Mouse (Mus musculus) heart, embryonic 14.5 days (tissue): ENCODE results near the gene Tpst2. TPM values are rescaled to one million over a fixed set of nuclear protein-coding genes. Genes with fewer than 3 reads are reported as not detected.

Source experiments
- ATAC-seq: fragments of 200-750 bp; cut with Nextera tagmentation; 2 replicates; pipeline ENCODE4 v1.8.0; 2017; ENCODE audit warnings: low read depth, moderate TSS enrichment; ENCODE audit not compliant: insufficient number of reproducible peaks, insufficient read depth, low FRiP score
- H3K27ac ChIP-seq, 2 experiments: fragments of 200-500 bp in 1 of 2; fragments of 300-500 bp in 1 of 2; sonication (generic) in 1 of 2; replicated peaks in 1 of 2; 2 replicates each; pipeline ENCODE4 v1.5.1; 2012 to 2014; ENCODE audit warnings: low read depth in 2 of 2, low read length in 2 of 2, control low read depth in 1 of 2, mild to moderate bottlenecking in 1 of 2, mixed read lengths in 1 of 2; ENCODE audit not compliant: control insufficient read depth in 1 of 2, insufficient read depth in 1 of 2
- H3K27me3 ChIP-seq: fragments of 300-500 bp; sonication (generic); 2 replicates; pipeline ENCODE4 v1.6.1; 2014; ENCODE audit warnings: mild to moderate bottlenecking, low read length, control low read depth; ENCODE audit not compliant: control insufficient read depth, insufficient read depth
- H3K36me3 ChIP-seq: fragments of 300-500 bp; sonication (generic); 2 replicates; pipeline ENCODE4 v1.6.1; 2014; ENCODE audit warnings: mild to moderate bottlenecking, control low read depth, low read length, mixed read lengths; ENCODE audit not compliant: control insufficient read depth, insufficient read depth
- H3K4me1 ChIP-seq, 2 experiments: fragments of 200-500 bp in 1 of 2; fragments of 300-500 bp in 1 of 2; sonication (generic) in 1 of 2; 2 replicates each; pipeline ENCODE4 v1.6.1; 2012 to 2014; ENCODE audit warnings: low read length in 2 of 2, control low read depth in 1 of 2, mixed read lengths in 1 of 2; ENCODE audit not compliant: control insufficient read depth in 2 of 2, insufficient read depth in 2 of 2
- H3K4me2 ChIP-seq: fragments of 300-500 bp; sonication (generic); 2 replicates; pipeline ENCODE4 v1.6.1; 2014; ENCODE audit warnings: mild to moderate bottlenecking, low read length
- H3K4me3 ChIP-seq, 2 experiments: fragments of 200-500 bp in 1 of 2; fragments of 300-500 bp in 1 of 2; sonication (generic) in 1 of 2; 2 replicates each; pipeline ENCODE4 v1.5.1; 2012 to 2014; ENCODE audit warnings: low read length in 2 of 2, mild to moderate bottlenecking in 2 of 2, control low read depth in 1 of 2, low read depth in 1 of 2, moderate library complexity in 1 of 2; ENCODE audit not compliant: control insufficient read depth in 1 of 2, insufficient read depth in 1 of 2
- H3K9ac ChIP-seq: fragments of 300-500 bp; sonication (generic); 2 replicates; pipeline ENCODE4 v1.6.1; 2014; ENCODE audit warnings: mild to moderate bottlenecking, low read length
- H3K9me3 ChIP-seq: fragments of 300-500 bp; sonication (generic); 2 replicates; pipeline ENCODE4 v1.6.1; 2016; ENCODE audit warnings: low read length, control low read depth; ENCODE audit not compliant: control insufficient read depth
- WGBS: fragments of 180-500 bp; shearing (Covaris S2); extraction: QIAGEN DNeasy Blood & Tissue Kit; methylation state at CpG from one replicate; pipeline ENCODE4 v1.1.7; 2014; 5-methylcytosine and 5-hydroxymethylcytosine counted together
- polyA plus RNA-seq: library from polyadenylated mRNA; unstranded; fragments of >200 nt; fragmentation: Nextera tagmentation; extraction: Ambion mirVana; gene quantifications from 2 replicates; pipeline ENCODE4 v1.2.1, GENCODE M21; 2014

The Tpst2 gene
- polyA plus RNA-seq, 1 experiment from 2014 or later: 45.9 TPM

GRCm38 (mm10) chr5:112337004-112337403, 60.5 kb downstream of the Tpst2 start:
- Histone ChIP-seq H3K9ac (no peak overlapping the region), H3K27ac (no peak overlapping the region), H3K4me3 (no peak overlapping the region), H3K27me3 (no peaks in the 10 kb centered on the region), H3K4me2 (no peak overlapping the region), H3K4me1 (peaks cover 0 to under 1% of the 10 kb centered on the region in 2 experiments; a peak in 1 of 4 replicates), H3K36me3 (peaks cover 76% of the 10 kb centered on the region), H3K9me3 (no peaks in the 10 kb centered on the region)
- no peak for ATAC-seq
- WGBS: 95% methylated on average over 22 of the region's 22 CpGs

- no peak for ATAC-seq
- H3K4me3 ChIP-seq: no peak overlapping the region
- 62% methylated on average over 7 of the region's 7 CpGs for WGBS
- H3K9ac ChIP-seq: no peak overlapping the region
- peaks cover 0 to 6% of the 10 kb centered on the region in 2 experiments; a peak in 3 of 4 replicates for H3K4me1 ChIP-seq
- H3K9me3 ChIP-seq: no peaks in the 10 kb centered on the region
- H3K4me2 ChIP-seq: no peak overlapping the region
- H3K27ac ChIP-seq: no peak overlapping the region
- no peaks in the 10 kb centered on the region for H3K27me3 ChIP-seq
- peaks cover 55% of the 10 kb centered on the region for H3K36me3 ChIP-seq
Observed at GRCm38 (mm10) chr5:112339215-112339614, 62.7 kb downstream of the Tpst2 start.

GRCm38 (mm10) chr5:112342463-112343204, 66.1 kb downstream of the Tpst2 start, which contains the start of the genes Srrd and Hps4:
Srrd (minus strand) TSS chr5:112343040.
Hps4 (plus strand) TSS chr5:112343083.
- H3K36me3 ChIP-seq: peaks cover 44% of the 10 kb centered on the region
- peaks cover 0 to 6% of the 10 kb centered on the region in 2 experiments; a peak in 3 of 4 replicates for H3K4me1 ChIP-seq
- peak; percentile 61 for ATAC-seq
- peak within 1 kb of the TSS; percentile 19 to 60; a peak in 3 of 4 replicates for H3K27ac ChIP-seq
- peak within 1 kb of the TSS; percentile 78 for H3K4me2 ChIP-seq
- H3K9me3 ChIP-seq: no peaks in the 10 kb centered on the region
- H3K9ac ChIP-seq: peak within 1 kb of the TSS; percentile 84
- H3K27me3 ChIP-seq: no peaks in the 10 kb centered on the region
- peak within 1 kb of the TSS; percentile 75 to 97 for H3K4me3 ChIP-seq
- 3% methylated on average over 52 of the region's 64 CpGs for WGBS

GRCm38 (mm10) chr5:112343205-112343595, 66.7 kb downstream of the Tpst2 start:
- WGBS: under 1% methylated on average over 24 of the region's 24 CpGs
- Histone ChIP-seq H3K4me3 (peak overlapping the region; percentile 75 to 97), H3K27me3 (no peaks in the 10 kb centered on the region), H3K4me1 (peaks cover 0 to 6% of the 10 kb centered on the region in 2 experiments; a peak in 3 of 4 replicates), H3K4me2 (peak overlapping the region; percentile 78), H3K27ac (peak overlapping the region; percentile 19 to 60; a peak in 3 of 4 replicates), H3K9ac (peak overlapping the region; percentile 84), H3K36me3 (peaks cover 44% of the 10 kb centered on the region), H3K9me3 (no peaks in the 10 kb centered on the region)
- no peak; the same call in 1 of the 2 replicates for ATAC-seq

- Histone ChIP-seq H3K4me1 (peaks cover 0 to 6% of the 10 kb centered on the region in 2 experiments; a peak in 3 of 4 replicates), H3K27me3 (no peaks in the 10 kb centered on the region), H3K9ac (no peak overlapping the region), H3K9me3 (no peaks in the 10 kb centered on the region), H3K4me3 (no peak overlapping the region), H3K27ac (no peak overlapping the region), H3K36me3 (peaks cover 45% of the 10 kb centered on the region), H3K4me2 (no peak overlapping the region; the same call in 1 of the 2 replicates)
- no peak for ATAC-seq
- WGBS: 78% methylated on average over 6 of the region's 6 CpGs
Observed at GRCm38 (mm10) chr5:112344092-112344960, 67.8 kb downstream of the Tpst2 start.

- Histone ChIP-seq H3K36me3 (peaks cover 59% of the 10 kb centered on the region), H3K27me3 (no peaks in the 10 kb centered on the region), H3K4me2 (no peak overlapping the region), H3K27ac (no peak overlapping the region), H3K4me3 (no peak overlapping the region), H3K9ac (no peak overlapping the region), H3K4me1 (peaks cover 0 to 6% of the 10 kb centered on the region in 2 experiments; a peak in 3 of 4 replicates), H3K9me3 (no peaks in the 10 kb centered on the region)
- 83% methylated on average over 16 of the region's 16 CpGs for WGBS
- no peak for ATAC-seq
Observed at GRCm38 (mm10) chr5:112346211-112346965, 69.9 kb downstream of the Tpst2 start.

GRCm38 (mm10) chr5:112349169-112349568, 72.7 kb downstream of the Tpst2 start:
- no peaks in the 10 kb centered on the region for H3K27me3 ChIP-seq
- H3K27ac ChIP-seq: no peak overlapping the region
- H3K4me1 ChIP-seq: no peaks in the 10 kb centered on the region
- WGBS: 86% methylated on average over 8 of the region's 8 CpGs
- H3K9me3 ChIP-seq: no peaks in the 10 kb centered on the region
- ATAC-seq: no peak
- no peak overlapping the region for H3K4me2 ChIP-seq
- H3K36me3 ChIP-seq: peaks cover 76% of the 10 kb centered on the region
- H3K4me3 ChIP-seq: no peak overlapping the region
- no peak overlapping the region for H3K9ac ChIP-seq
